Mouse (Mus musculus) urinary bladder, postnatal 14 days (tissue): Measurements from ENCODE around the gene Pear1.

Experiments
- DNase-seq: peaks from one replicate; pipeline ENCODE4 v3.0.0; 2021; ENCODE audit warnings: low spot score

Pear1 gene

DNA sequence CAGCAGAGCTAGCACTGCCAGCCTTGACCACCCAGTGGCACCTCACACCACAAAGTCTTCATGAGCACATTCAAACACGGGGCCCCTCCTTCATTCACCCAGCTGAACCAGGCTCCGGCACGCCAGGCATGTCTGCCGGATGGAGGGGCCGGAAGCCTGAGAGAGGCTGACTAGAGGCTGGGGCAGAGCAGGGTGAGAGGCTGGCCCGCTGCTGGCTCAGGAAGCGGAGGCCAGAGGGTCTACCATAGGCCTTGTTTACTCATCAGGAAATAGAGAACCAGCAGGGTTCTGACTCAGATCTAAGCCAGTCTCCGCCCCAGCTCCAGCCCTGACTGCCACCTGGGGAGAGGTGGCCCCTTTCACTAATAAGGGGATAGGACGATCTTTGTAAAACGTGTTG is 59.0 kb downstream of the Pear1 start:
- DNase-seq = peak; percentile 46

DNA sequence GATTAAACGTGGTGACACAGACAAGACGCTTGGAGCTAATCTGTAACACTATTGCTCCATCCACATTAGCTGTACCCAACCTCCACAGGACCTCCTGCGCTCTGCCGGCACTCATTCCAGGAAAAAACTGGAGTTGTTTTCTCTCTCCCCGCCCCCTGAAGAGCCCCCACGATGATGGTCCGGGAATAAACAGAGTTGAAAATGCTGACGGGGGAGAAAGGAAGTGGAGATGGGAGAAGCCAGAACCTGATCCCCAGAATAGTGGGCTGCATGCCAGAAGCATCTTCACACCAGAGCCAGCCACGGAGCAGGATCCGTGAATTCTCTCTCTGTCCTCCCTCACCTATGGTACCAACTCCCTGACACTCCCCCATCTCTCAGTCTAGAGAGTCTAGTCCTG is 59.6 kb downstream of the Pear1 start:
- peak; percentile 30 for DNase-seq

DNA sequence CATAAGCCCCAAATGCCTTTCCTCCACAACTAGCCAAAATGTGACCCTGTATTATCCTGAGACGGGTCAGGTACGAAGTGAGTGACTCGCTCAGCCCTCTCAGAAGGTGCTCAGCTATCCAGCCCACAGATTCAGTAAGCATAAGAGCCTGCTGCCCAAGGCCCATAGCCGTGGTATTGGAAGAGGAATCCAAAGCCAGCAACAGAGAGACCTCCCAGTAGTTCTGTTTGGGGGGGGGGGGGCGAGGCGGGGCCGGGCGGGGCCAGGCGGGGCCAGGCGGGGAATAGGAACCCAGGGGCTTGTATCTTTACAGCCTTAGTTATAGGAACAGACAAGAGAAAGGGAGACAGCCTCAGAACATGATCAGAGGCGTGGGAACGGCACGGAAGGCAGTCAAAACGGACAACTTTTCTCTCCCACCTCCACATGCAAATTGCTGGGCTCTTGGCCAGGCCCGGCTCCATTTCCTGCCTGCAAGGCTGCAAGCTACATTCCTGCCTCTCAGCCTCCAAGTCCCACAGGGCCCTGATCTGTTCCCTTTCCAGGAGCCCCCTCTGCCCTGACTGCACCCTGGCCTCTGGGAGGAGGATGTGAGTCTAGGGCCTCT is 60.3 kb downstream of the Pear1 start:
- peak; percentile 72 for DNase-seq

DNA sequence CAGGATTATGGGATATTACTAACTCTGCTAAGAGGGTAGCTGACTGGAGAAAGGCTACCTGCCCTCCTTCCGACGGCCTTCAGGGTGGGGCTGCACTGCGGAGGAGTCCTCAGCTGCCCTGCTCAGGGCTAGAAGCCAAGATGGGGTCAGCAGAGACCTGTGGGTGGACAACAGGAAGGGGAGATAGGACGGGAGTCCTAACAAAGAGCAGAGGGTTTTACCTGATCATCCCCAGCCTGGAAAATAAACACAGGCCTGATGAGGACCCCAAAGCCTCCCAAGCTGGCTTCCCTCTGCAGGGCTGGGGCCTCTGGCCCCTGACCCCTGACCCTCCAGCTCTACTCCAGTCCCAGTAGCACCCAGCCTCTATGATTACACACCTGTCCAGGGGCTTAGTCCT is 60.9 kb downstream of the Pear1 start:
- no peak for DNase-seq

DNA sequence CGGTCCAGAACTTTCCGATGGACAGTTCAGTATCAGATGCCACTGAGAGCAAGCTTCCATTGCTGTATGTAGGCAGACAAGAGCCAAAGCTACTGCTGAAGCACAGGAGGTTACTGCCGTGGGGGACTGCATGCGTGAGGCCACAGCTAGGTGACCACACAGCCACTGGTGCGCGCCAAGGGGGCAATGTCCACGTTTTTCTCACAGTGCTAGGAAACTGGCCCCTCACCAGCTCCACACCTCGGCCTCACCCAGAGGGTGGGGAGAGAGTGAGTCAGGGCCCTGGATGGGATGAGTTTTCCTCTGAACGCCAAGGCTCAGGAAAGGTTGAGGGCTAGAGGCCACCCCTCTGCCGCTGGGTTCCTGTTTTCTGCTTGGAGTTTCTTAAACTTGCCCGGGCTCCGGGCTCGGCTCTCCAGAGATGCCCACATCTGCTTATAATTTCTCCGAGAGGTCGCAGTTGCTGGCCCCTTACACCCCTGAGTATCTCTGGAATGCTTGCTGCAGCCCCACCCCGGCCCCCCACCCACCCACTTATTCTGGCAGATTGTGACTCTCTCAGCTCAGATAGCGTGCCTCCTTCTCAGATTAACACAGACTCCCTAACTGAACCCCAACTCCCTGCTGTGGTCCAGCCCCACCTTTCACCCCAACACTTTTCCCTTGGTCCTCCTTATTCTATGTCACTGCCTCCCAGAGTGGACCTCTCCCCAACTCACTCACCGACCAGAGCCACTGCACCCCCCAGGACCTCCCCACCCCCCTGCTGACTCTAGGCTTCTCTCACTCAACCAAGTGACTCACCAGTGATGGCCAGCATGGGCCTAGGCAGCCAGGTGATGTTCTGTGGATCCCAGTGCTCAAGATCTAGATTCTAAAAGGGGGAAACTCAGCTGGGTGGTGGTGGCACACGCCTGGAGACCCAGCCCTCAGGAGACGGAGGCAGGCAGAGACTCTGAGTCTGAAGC is 62.4 kb downstream of the Pear1 start:
- no peak for DNase-seq

DNA sequence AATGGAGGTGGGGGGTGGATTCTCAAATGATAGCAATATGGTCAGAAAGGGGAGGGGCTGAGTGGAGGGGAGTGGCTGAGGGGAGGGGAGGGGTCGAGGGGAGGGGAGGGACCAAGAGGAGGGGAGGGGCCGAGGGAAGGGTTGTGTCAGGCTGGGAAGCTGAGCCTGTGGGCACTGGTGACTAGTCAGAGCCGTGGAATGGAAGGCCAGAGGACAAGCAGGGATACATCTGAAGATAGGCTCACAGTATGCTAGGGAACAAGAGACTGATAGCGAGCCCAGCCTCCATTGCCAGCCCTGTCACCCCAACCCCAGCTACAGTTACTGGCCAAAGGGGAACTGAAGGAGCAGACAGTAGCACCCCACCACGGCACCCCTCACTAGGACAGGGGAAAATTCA is 65.5 kb downstream of the Pear1 start:
- DNase-seq = no peak

DNA sequence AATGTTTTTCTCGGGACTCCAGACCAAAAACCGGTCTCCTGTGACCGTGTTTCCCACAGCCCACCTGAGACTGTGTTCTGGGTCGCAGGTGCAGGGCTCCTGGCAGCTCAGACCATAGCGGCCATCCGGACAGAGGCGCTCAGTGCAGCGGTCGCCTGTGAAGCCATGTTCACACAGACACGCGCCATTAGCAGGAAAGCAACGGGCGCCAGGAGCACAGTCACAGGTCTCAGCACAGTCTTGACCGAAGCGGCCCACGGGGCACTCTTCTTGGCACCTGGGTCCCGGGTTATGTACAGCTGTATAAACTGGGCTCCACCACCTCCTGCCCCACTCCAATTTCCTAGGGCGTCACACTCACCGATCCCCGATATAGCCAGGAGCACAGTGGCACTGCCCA is 67.6 kb downstream of the Pear1 start:
- no peak for DNase-seq

DNA sequence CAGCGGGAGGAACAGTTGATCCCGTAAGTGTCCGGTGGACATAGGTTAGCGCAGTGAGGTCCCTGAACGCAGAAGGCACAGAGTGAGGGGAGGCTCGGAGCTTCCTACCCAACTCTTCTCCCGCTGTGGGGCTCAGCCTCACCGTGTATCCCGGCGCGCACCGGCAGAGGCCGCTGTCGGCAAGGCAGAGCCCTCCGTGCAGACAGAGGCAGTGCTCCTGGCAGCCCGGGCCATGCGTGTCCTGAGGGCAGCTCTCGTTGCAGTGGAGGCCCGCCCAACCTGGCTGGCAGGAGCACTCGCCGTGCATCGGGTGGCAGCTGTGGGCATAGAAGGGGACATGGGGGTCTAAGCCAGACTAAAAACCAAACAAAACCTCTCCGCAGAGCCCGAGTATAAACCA is 68.1 kb downstream of the Pear1 start:
- peak; percentile 89 for DNase-seq

DNA sequence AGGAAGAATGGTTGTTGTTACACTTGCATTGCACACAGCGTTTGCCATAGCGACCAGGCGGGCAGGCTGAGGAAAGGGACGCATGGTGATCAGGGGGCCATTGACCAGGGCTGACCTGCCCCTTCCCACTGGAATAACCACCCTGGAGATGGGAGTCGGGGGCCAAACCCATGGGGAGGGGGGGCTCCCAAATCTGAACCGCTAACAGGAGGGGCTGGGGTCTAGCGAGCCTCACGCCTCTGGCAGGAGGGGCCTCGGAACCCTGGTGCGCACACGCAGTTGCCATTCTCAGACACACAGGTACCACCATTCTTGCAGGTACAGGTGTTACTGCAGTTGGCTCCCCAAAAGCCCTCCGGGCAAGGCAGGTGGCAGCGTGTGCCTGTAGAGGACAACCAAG is 70.3 kb downstream of the Pear1 start:
- DNase-seq = no peak

DNA sequence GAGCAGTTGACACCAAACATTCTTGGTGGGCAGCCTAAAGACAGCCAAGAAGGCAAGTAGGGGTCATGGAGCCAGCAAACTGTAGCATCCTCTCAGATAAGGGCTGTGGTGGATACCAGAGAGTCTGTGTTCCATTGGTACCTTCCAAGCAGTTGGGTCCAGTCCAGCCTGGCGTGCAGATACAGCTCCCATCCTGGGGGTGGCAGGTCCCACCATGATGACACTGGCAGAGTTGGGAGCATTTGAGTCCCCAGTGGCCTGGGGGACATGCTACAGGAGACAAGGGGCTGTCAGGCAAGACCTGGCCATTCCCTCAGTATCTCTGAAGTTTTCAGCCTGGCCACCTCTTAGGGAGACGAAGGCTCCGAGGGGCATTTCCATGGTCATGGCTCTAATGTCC is 71.5 kb downstream of the Pear1 start:
- DNase-seq = no peak

DNA sequence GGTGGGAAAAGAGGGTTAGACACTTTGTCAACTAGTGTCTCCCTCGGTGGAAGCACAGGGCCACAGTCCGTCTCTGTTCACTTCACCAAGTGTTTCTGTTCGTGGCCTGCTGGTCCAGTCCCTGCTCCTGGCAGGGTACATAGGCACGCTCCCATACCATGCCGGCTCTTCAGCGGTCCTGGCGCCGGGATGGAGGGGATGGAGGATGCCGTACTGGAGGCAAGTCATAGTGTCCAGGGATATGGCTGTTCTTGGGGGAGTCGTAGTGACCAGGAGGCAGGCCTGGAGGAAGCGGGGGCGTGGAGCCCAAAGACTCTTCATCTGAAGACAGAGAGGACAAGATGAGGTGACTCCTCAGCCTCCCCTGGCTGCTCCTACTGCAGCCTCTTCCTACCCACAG is 74.1 kb downstream of the Pear1 start:
- no peak for DNase-seq

DNA sequence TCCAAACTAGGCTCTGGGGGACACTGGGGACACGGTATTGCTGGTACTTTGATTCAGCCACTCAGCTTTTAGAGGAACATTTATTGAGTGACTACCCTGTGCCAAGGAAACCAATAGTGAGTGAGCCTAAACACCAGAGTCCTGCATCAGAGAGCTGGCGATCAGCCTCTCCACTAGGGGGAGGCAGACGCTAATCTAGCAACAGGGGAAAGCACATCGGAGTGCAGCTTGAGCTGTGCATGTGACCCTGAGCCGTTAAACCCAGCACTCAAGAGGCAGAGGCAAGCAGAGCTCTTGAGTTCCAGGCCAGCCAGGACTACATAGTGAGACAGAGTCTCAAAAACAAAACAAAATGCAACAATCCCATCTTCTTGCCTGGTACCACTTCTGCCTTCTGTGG is 75.1 kb downstream of the Pear1 start:
- peak; percentile 60 for DNase-seq

DNA sequence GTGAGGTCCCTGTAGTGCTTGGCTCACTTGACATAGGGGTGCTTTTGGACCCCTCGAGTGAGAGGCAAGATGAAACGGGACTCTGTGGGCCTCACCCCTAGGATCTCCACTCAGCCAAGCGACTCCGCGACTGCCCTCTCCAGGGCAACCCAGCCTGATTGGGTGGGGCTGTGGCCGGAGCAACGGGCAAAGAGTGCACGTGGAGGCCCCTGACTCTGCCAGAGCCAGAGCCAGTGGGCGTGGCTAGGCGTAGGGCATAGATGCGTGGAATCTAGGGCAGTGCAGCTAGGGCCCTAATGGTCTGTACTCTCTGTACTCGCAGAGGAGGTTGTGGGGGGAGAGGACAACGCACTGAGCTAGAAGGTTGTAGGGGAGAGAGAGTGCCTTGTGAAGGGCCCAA is 75.7 kb downstream of the Pear1 start, which contains the start of gene Lrrc71:
Lrrc71 (minus strand) TSS at position 195 of the 400 bp plus-strand sequence.
- DNase-seq = peak; percentile 28

DNA sequence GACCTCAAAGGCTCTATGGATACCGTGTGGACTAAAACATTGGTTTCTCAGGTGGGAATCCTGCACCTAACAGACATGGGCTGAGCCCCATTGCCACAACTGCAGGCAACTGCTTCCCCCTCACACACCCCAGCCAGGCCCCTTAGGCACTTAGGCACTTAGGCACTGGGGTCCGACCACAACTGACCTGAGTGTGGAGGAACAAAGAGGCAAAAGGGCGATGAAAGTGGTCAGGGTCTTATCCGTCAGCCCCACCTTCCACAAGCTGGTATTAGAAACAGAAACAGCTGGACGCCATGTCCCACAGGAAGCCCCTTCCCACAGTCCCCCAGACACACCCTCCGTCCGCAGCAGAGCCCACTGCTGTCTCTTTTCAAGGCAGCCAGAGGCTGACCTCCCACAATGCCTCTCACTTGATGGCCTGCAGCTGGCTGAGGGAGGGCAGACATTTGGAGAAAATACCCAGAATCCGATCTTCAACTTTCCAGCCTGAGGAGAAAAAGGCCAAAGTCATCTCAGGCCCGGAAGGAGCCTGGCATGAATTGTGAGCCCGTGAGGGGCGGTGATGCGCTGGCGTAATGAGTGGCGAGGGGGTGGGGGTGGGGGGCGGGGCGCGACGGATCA is 79.0 kb downstream of the Pear1 start:
- DNase-seq = no peak

DNA sequence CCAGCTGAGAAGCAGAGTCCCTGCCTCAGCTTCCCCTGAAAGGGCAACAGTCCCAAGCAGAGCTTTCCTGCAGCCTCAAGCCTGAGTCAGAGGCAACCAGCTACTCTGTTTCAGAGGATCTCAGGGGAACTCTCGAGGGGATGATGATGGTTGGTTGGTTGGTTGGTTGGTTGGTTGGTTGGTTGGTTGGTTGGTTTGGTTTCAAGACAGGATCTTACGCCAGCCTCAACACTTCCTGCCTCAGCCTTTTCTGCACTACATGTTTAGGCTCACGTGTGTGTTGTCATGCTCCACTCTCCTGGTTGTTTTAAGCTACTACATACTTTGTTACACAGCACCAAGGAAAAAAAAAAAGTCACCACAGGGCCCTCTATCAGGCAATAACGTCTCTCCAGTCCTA is 80.2 kb downstream of the Pear1 start:
- DNase-seq = no peak

DNA sequence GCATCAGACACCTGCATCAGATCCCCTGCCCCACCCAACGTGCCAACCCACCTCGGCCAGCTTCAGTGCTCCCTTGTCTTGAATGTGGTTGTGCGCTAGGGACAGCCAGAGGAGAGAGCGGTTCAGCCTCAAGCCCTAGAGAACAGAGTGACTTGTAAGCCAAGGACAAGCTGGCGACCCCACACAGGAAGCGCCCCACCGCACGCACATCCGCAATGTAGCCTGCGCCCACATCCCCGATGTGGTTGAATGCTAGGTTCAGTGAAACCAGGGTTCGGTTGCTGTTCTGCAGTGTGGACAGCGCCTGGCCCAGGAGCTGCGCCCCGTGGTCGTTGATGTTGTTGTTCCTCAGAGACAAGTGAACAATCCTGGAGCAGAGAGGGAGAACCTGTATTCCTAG is 81.4 kb downstream of the Pear1 start:
- no peak for DNase-seq

DNA sequence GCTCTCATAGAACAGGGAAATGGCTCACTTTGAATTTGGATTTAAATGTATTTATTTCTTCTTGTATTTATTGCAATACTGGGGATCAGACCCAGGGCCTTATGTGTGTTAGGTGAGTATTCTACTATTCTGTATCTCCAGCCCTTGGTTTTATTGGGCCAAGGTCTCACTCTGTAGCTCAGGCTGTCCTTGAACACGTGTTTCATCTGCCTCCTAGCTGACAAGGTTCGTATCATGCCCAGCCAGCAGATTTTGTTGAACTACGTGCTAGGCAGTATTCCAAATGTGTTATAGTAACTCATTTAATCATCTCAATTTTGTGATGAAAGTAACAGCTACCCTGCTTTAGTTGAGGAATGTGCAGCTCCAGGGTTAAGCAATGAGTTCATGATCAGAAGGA is 82.1 kb downstream of the Pear1 start:
- no peak for DNase-seq

DNA sequence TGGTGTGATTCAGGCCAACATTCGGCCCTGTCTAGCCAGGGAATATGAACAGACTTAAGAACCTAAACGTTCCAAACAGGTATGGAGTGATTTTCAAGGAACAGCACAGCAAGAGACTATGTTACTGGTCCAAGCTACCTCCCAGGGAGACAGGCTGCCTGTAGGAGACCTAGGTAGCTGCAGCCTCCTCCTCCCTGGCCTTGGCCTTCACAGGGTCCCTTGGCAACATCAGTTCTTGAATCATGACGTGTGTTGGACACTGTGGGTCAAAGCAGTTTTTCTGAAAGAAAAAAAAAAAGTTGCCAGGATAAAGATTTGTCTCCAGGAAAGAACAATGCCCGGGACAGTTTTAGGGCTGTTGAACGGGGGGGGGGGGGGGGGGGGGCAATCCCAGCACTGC is 85.2 kb downstream of the Pear1 start:
- no peak for DNase-seq

DNA sequence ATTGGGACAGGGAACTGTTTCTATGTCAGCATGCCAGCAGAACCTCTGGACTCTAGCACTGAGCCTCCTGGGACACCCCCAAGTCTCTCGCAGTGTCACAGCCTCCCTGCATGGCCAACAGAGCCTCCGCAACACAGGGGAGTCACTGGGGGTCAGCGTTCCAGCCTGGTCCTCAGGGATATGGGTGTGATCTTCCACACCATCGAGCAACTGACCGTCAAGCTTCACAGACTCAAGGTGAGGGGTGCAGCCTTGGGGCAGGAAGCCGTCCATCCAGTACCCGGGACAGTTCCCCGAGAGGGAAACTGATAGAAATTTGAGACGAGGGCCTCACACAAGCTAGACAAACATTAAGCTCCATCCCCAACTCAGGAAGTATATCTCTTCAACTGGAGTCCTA is 88.8 kb downstream of the Pear1 start:
- no peak for DNase-seq

DNA sequence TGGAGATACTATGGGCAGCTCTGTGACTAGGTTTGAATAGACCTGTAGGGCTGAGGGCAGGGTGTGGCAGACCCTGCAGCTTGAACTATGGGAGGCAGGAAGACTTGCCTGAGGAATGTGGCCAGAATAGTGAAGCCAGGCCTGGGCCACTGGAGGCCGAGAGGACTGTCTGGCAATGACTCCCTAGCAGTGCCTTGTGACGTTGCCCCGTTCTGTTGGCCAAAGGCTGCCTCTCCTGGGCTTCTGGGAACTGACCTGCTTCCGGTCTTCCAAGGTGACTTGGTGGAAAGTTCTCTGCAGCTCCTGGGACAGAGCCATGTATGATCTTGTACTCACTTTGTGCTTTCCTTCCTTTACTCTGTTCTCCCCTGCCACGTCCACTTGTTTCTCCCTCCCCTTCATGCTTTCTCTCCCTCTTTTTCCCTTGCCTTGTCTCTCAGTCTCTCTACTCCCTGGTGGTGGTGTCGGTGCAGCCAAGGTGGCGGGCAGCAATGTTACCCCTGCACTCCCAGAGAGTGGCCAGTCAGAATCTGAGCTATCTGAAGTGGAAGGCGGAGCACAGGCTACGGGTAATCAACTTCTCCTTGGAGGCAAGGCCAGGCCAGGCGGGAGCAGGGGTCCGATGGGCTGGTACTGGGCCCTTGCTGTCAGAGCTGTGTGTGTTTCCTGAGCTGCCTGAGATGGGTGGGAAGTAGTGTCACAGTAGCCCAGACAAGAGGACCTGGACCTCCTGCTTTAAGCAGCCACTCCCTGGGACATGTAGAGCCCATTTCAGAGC is 89.9 kb downstream of the Pear1 start:
- no peak for DNase-seq

DNA sequence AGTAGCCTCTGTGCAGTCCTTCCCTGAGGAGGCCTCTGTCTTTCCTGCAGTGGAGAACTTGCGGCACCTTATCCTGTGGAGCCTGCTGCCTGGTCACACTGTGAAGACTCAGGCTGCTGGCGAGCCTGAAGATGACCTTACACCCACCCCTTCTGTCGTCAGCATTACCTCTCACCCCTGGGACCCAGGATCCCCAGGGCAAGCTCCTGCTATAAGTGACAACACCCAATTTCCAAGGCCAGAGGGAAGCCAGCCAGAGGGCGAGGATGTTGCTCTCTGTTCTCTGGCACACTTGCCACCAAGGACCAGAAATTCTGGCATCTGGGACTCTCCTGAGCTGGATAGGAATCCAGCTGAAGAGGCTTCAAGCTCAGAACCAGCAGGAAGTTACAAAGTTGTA is 91.0 kb downstream of the Pear1 start:
- no peak for DNase-seq

DNA sequence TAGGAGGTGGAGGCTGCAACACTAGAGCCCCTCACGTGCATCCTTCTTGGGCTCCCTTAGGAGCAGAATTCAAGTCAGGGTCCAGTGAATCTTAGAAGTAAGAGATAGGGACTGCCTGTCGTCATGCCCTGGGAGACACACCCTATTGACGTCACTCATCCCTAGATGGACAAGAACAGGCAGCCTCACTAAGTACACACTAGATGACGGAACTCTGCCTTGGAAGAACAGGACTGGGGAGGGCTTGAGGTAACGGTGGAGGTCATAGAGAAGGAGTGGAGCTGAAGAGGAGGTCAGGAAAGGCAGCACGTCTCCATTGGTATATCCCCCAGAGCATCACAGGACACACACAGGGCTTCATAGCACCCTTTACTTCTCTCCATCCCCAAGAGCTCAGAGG is 95.4 kb downstream of the Pear1 start:
- DNase-seq = no peak
